16 mouse cellular contexts compared by ENCODE assay signal in the genomic region with DNA sequence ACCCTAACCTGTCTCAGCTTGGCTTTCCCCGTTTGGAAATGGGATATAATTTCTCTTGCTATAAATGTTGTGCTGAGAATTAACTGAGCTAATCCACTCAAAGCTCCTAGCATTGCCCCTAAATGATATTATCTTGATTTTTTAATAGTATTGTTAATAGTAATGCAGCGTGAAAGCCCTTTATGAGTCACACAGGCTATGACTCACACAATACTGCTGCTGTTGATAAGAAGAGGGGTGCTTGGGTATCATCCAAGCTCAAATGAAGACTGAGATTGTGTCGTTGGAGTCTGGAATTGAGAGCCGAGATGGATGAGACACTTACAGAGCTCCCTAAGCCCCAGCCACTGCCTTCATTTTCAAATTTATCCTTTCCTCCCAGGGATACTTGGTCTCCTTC.
DNase-seq lines count a peak whose midpoint lies in the region; ATAC-seq lines count a peak whose summit lies in the region.
"Had no signal": no experiment of that assay in that cellular context is flagged by ENCODE, and none has a peak within 500 bp of the region (broad histone marks: within the 10 kb centered on the region; RNA-seq: fewer than 3 reads in every experiment).

No protein-coding gene starts in this region.

- peak; percentile 25 for ATAC-seq in inflammation-experienced regulatory T-cells, adult 6 months
- ATAC-seq: activated CD4-positive, CD25-positive, alpha-beta regulatory T cell, adult 4 months; forebrain, embryonic 14.5 days; intestine, embryonic 16.5 days; Patski had no signal

- peak; percentile 9 for DNase-seq in adrenal gland, adult 2 months
- no peak for DNase-seq in adrenal gland, adult 8-10 months
- DNase-seq in 3T3-L1 (ENCODE audit: low read depth, low spot score) (peak; percentile 27), MN1 (ENCODE audit: low spot score) (peak; percentile 61)
- no peak for DNase-seq in kidney, postnatal 25 days
- DNase-seq in gastrocnemius, postnatal 4 days (ENCODE audit: low spot score in 2 of 2): no peak
- DNase-seq: cerebellum, adult 18-20 months; cerebellum, adult 9-11 months; gastrocnemius, adult 2 months; gastrocnemius, postnatal 36 days; heart, adult 2 months had no signal

Comparison
In these comparisons a context has a peak if more than half of its experiments do, and no peak if none do; other contexts are left out.
1. DNase-seq: peak in adrenal gland, adult 2 months (single experiment), 3T3-L1 (single experiment) and MN1 (single experiment); none in adrenal gland, adult 8-10 months (single experiment), kidney, postnatal 25 days (0 of 2) and gastrocnemius, postnatal 4 days (0 of 2).